In the genomic region with DNA sequence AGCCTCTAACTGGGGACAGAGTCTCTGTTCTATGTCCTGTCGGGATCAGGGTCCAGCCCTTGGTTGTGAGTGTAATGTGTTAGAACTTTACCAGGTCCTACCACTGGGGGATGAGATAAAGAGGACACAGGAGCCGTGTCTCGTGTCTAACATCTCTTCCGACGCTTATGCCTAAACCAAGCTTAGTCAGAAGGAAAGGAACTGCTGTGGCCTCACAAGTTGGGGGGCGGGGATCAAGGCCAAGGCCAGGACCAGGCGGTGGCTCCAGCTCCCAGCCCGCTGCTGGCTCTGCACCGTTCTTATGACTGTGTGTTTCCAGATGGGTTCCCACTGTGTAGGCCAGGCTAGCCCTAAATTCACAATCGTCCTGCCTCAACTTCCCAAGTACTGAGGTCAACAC, we compare ENCODE assay signal across 9 mouse cellular contexts. TPM values are rescaled to one million over a fixed set of nuclear protein-coding genes. Genes with fewer than 3 reads are reported as not detected.
DNase-seq lines count a peak whose midpoint lies in the region; ATAC-seq and TF ChIP-seq lines count a peak whose summit lies in the region.
"Had no signal": no experiment of that assay in that cellular context is flagged by ENCODE, and none has a peak within 500 bp of the region (broad histone marks: within the 10 kb centered on the region; RNA-seq: fewer than 3 reads in every experiment).

No protein-coding gene starts in this region.

- no peak overlapping the region for H3K4me2 ChIP-seq in hindbrain, embryonic 15.5 days
- H3K4me2 ChIP-seq in midbrain, embryonic 15.5 days, result no peak overlapping the region

- H3K9me3 ChIP-seq in hindbrain, embryonic 15.5 days, result no peaks in the 10 kb centered on the region
- no peaks in the 10 kb centered on the region for H3K9me3 ChIP-seq in midbrain, embryonic 15.5 days

- 38% methylated on average over 10 of the region's 10 CpGs for WGBS in cerebellum, adult 2 months
- WGBS in liver, adult 2 months, result 35% methylated on average over 10 of the region's 10 CpGs
- 76% methylated on average over 10 of the region's 10 CpGs for WGBS in hindbrain, embryonic 15.5 days
- 83% methylated on average over 10 of the region's 10 CpGs for WGBS in midbrain, embryonic 15.5 days

- peaks cover 55% of the 10 kb centered on the region for H3K79me2 ChIP-seq in liver, adult 2 months (ENCODE audit: control insufficient read depth, insufficient read depth, low read length)

- no peak for TF ChIP-seq CTCF in cerebellum, adult 2 months (IDR thresholded peaks at IDR 0.05; ENCODE audit: borderline replicate concordance, insufficient read depth, low read depth, low read length)
- 0 out of 2 replicates have a peak, but pooled peaks have one; percentile 4 for TF ChIP-seq CTCF in liver, adult 2 months (IDR thresholded peaks at IDR 0.05; ENCODE audit: low read depth, low read length)

- H3K27ac ChIP-seq in cerebellum, adult 2 months (ENCODE audit: insufficient read depth, low read length), result 0 out of 2 replicates have a peak overlapping the region, but pooled peaks have one; percentile 13
- H3K27ac ChIP-seq in liver, adult 2 months (replicated peaks; ENCODE audit: insufficient read depth, low read depth, low read length), result no peak overlapping the region
- peak overlapping the region; percentile 73 for H3K27ac ChIP-seq in hindbrain, embryonic 15.5 days (replicated peaks)
- 0 out of 2 replicates have a peak overlapping the region, but pooled peaks have one; percentile 1 for H3K27ac ChIP-seq in midbrain, embryonic 15.5 days

- no peak overlapping the region for H3K4me3 ChIP-seq in cerebellum, adult 2 months (replicated peaks; ENCODE audit: insufficient read depth, low read depth, low read length)
- no peak overlapping the region for H3K4me3 ChIP-seq in liver, adult 2 months (ENCODE audit: insufficient read depth, low read depth, low read length)
- H3K4me3 ChIP-seq in hindbrain, embryonic 15.5 days, result no peak overlapping the region
- H3K4me3 ChIP-seq in midbrain, embryonic 15.5 days, result no peak overlapping the region

- intact Hi-C loops in left cerebral cortex, postnatal 4 days (cut with DNase I), result no loop called here

- no peak for ATAC-seq in hindbrain, embryonic 15.5 days (ENCODE audit: low FRiP score, low read depth)
- no peak for ATAC-seq in midbrain, embryonic 15.5 days (replicated peaks)

- no peak for TF ChIP-seq POLR2A in cerebellum, adult 2 months (IDR thresholded peaks at IDR 0.05; ENCODE audit: borderline replicate concordance, insufficient read depth, low read length)
- no peak for TF ChIP-seq POLR2A in liver, adult 2 months (IDR thresholded peaks at IDR 0.05; ENCODE audit: extremely low read depth, insufficient read depth, low read length)

- no peak for DNase-seq in cerebellum, adult 2 months
- DNase-seq in cerebellum, adult 11 months, result no peak
- peak; percentile 50 for DNase-seq in liver, adult 2 months (ENCODE audit: extremely low read depth, low read depth, low spot score)
- no peak for DNase-seq in liver
- no peak for DNase-seq in left cerebral cortex, postnatal 4 days
- no peak for DNase-seq in Muller cell, postnatal 12 days (ENCODE audit: inconsistent ontology term)
- DNase-seq: thymus, adult 2 months had no signal

- H3K36me3 ChIP-seq in liver, adult 2 months (ENCODE audit: control insufficient read depth, insufficient read depth, low read length), result peaks cover 2% of the 10 kb centered on the region; the same call in 1 of the 2 replicates
- H3K36me3 ChIP-seq in hindbrain, embryonic 15.5 days, result peaks cover 20% of the 10 kb centered on the region
- peaks cover 12% of the 10 kb centered on the region for H3K36me3 ChIP-seq in midbrain, embryonic 15.5 days (replicated peaks)

- H3K4me1 ChIP-seq in cerebellum, adult 2 months (ENCODE audit: control insufficient read depth, insufficient read depth, low read length), result peaks cover 56% of the 10 kb centered on the region
- peaks cover 39% of the 10 kb centered on the region for H3K4me1 ChIP-seq in liver, adult 2 months (ENCODE audit: control insufficient read depth, insufficient read depth, low read length)
- peaks cover 79% of the 10 kb centered on the region for H3K4me1 ChIP-seq in hindbrain, embryonic 15.5 days (replicated peaks)
- peaks cover 66% of the 10 kb centered on the region for H3K4me1 ChIP-seq in midbrain, embryonic 15.5 days

- H3K9ac ChIP-seq in liver, adult 2 months (ENCODE audit: low read depth, low read length), result no peak overlapping the region
- H3K9ac ChIP-seq in hindbrain, embryonic 15.5 days, result no peak overlapping the region
- no peak overlapping the region for H3K9ac ChIP-seq in midbrain, embryonic 15.5 days

- H3K27me3 ChIP-seq in cerebellum, adult 2 months (ENCODE audit: control insufficient read depth, insufficient read depth, low read length), result no peaks in the 10 kb centered on the region
- no peaks in the 10 kb centered on the region for H3K27me3 ChIP-seq in liver, adult 2 months (ENCODE audit: control insufficient read depth, insufficient read depth, low read length)
- no peaks in the 10 kb centered on the region for H3K27me3 ChIP-seq in hindbrain, embryonic 15.5 days
- no peaks in the 10 kb centered on the region for H3K27me3 ChIP-seq in midbrain, embryonic 15.5 days (replicated peaks)

RNA-seq across cellular contexts. Expression of a gene that starts 19.2 kb away (rescaled TPM):
- polyA plus RNA-seq in cerebellum, adult 2 months (2012; rRNA removed), result 41.7 and 47.5 TPM in 2 replicates
- total RNA-seq in liver, adult 2 months (2014; rRNA removed), result 4.4 and 6.2 TPM in 2 replicates
- 27.3 and 31.4 TPM in 2 replicates for polyA plus RNA-seq in liver, adult 2 months (2012; rRNA removed)
- polyA plus RNA-seq in hindbrain, embryonic 15.5 days (2015; fragmentation: Nextera tagmentation; extraction: Ambion mirVana), result 75.5 and 82.4 TPM in 2 replicates
- polyA plus RNA-seq in midbrain, embryonic 15.5 days (2015; fragmentation: Nextera tagmentation; extraction: Ambion mirVana), result 66.7 and 73.7 TPM in 2 replicates
- total RNA-seq in left cerebral cortex, postnatal 4 days (2021), result 10 to 100 TPM; 46.2 to 49.9 TPM

RNA-seq across cellular contexts. Expression of a gene that starts 39.5 kb away (rescaled TPM):
- 41.8 and 42.4 TPM in 2 replicates for polyA plus RNA-seq in cerebellum, adult 2 months (2012; rRNA removed)
- total RNA-seq in liver, adult 2 months (2014; rRNA removed), result 9.1 and 9.7 TPM in 2 replicates
- 9.2 and 11.5 TPM in 2 replicates for polyA plus RNA-seq in liver, adult 2 months (2012; rRNA removed)
- 33.9 and 34.2 TPM in 2 replicates for polyA plus RNA-seq in hindbrain, embryonic 15.5 days (2015; fragmentation: Nextera tagmentation; extraction: Ambion mirVana)
- 29.8 and 30.7 TPM in 2 replicates for polyA plus RNA-seq in midbrain, embryonic 15.5 days (2015; fragmentation: Nextera tagmentation; extraction: Ambion mirVana)
- 10 to 100 TPM; 83.2 to 84.8 TPM for total RNA-seq in left cerebral cortex, postnatal 4 days (2021)
